Mouse (Mus musculus): ENCODE results near the gene Cdrt4. TPM values are rescaled to one million over a fixed set of nuclear protein-coding genes. Genes with fewer than 3 reads are reported as not detected.

Cdrt4 gene
- total and polyA plus RNA-seq, 3 experiments: not detected

GRCm38 (mm10) chr11:62957626-62958180 is 6.7 kb downstream of the Cdrt4 start:
- no peaks in the 10 kb centered on the region for H3K9me3 ChIP-seq (replicated peaks; ENCODE audit: insufficient read depth, low read length)
- no peaks in the 10 kb centered on the region for H3K79me2 ChIP-seq (ENCODE audit: control insufficient read depth, insufficient read depth, low read length, poor library complexity)
- H3K27ac ChIP-seq (ENCODE audit: control insufficient read depth, low read depth, low read length): no peak overlapping the region
- no peak overlapping the region for H3K9ac ChIP-seq (ENCODE audit: control insufficient read depth, low read depth, low read length, poor library complexity, severe bottlenecking)
- TF ChIP-seq CHD1 (IDR thresholded peaks at IDR 0.05; ENCODE audit: low read depth, low read length) (no peak), ZNF384 (IDR thresholded peaks at IDR 0.05; ENCODE audit: low read depth, low read length) (no peak)
- no peaks in the 10 kb centered on the region for H3K36me3 ChIP-seq (ENCODE audit: control insufficient read depth in 1 of 2, insufficient read depth in 2 of 2, low read length in 2 of 2)
- peaks cover 0 to 2% of the 10 kb centered on the region in 2 experiments; a peak in 3 of 4 replicates for H3K27me3 ChIP-seq (ENCODE audit: control insufficient read depth in 1 of 2, insufficient read depth in 2 of 2, low read length in 2 of 2)
- DNase-seq (ENCODE audit: low read depth, low spot score): no peak
- H3K4me1 ChIP-seq (ENCODE audit: control insufficient read depth in 1 of 2, insufficient read depth in 2 of 2, low read length in 2 of 2): no peaks in the 10 kb centered on the region
- H3K4me3 ChIP-seq (ENCODE audit: control insufficient read depth in 1 of 2, insufficient read depth in 1 of 2, low read depth in 2 of 2, low read length in 2 of 2): no peak overlapping the region

GRCm38 (mm10) chr11:62963292-62963691 is 12.3 kb downstream of the Cdrt4 start:
- Histone ChIP-seq H3K9ac (ENCODE audit: control insufficient read depth, low read depth, low read length, poor library complexity, severe bottlenecking) (no peak overlapping the region), H3K9me3 (replicated peaks; ENCODE audit: insufficient read depth, low read length) (no peaks in the 10 kb centered on the region), H3K27me3 (ENCODE audit: control insufficient read depth in 1 of 2, insufficient read depth in 2 of 2, low read length in 2 of 2) (no peaks in the 10 kb centered on the region; a peak in 1 of 4 replicates), H3K36me3 (ENCODE audit: control insufficient read depth in 1 of 2, insufficient read depth in 2 of 2, low read length in 2 of 2) (no peaks in the 10 kb centered on the region), H3K4me1 (ENCODE audit: control insufficient read depth in 1 of 2, insufficient read depth in 2 of 2, low read length in 2 of 2) (no peaks in the 10 kb centered on the region), H3K79me2 (ENCODE audit: control insufficient read depth, insufficient read depth, low read length, poor library complexity) (no peaks in the 10 kb centered on the region), H3K27ac (ENCODE audit: control insufficient read depth, low read depth, low read length) (no peak overlapping the region), H3K4me3 (ENCODE audit: control insufficient read depth in 1 of 2, insufficient read depth in 1 of 2, low read depth in 2 of 2, low read length in 2 of 2) (no peak overlapping the region)
- TF ChIP-seq MAX (IDR thresholded peaks at IDR 0.05; ENCODE audit: low read length) (no peak), POLR2A (IDR thresholded peaks at IDR 0.05; ENCODE audit: control insufficient read depth in 1 of 2, insufficient read depth in 1 of 2, low read depth in 1 of 2, low read length in 2 of 2, poor library complexity in 1 of 2) (no peak), MAZ (IDR thresholded peaks at IDR 0.05; ENCODE audit: low read depth, low read length) (no peak), TAL1 (IDR thresholded peaks at IDR 0.05; ENCODE audit: low read length) (no peak), MAFK (IDR thresholded peaks at IDR 0.05; ENCODE audit: borderline replicate concordance, low read depth, low read length) (no peak), RCOR1 (IDR thresholded peaks at IDR 0.05; ENCODE audit: low read depth, low read length) (no peak), EP300 (IDR thresholded peaks at IDR 0.05; ENCODE audit: low read depth in 1 of 2, low read length in 2 of 2) (no peak), CHD1 (IDR thresholded peaks at IDR 0.05; ENCODE audit: low read depth, low read length) (no peak), CHD2 (IDR thresholded peaks at IDR 0.05; ENCODE audit: low read length) (no peak), ELF1 (IDR thresholded peaks at IDR 0.05; ENCODE audit: low read depth, low read length) (no peak), MYB (IDR thresholded peaks at IDR 0.05; ENCODE audit: low read depth, low read length) (no peak), GATA1 (IDR thresholded peaks at IDR 0.05; ENCODE audit: low read depth, low read length) (no peak), JUND (IDR thresholded peaks at IDR 0.05; ENCODE audit: low read depth, low read length) (no peak), TCF12 (IDR thresholded peaks at IDR 0.05; ENCODE audit: low read depth, low read length) (no peak), ZKSCAN1 (IDR thresholded peaks at IDR 0.05; ENCODE audit: low read depth, low read length) (no peak), USF1 (IDR thresholded peaks at IDR 0.05; ENCODE audit: low read depth, low read length) (no peak), TBP (IDR thresholded peaks at IDR 0.05; ENCODE audit: low read depth, low read length) (no peak), E2F4 (IDR thresholded peaks at IDR 0.05; ENCODE audit: borderline replicate concordance, low read depth, low read length) (no peak), UBTF (IDR thresholded peaks at IDR 0.05; ENCODE audit: borderline replicate concordance, insufficient read depth, low read depth, low read length) (no peak), SIN3A (IDR thresholded peaks at IDR 0.05; ENCODE audit: low read length) (no peak)
- DNase-seq (ENCODE audit: low read depth, low spot score): no peak
